Mouse (Mus musculus) testis, adult 2 months (tissue): ENCODE data around the gene Ube2n.

Experiments
- CTCF ChIP-seq: fragments of 200-500 bp; IDR thresholded peaks from 2 replicates; pipeline ENCODE4 v1.5.1; 2012; ENCODE audit warnings: low read depth, mild to moderate bottlenecking, inconsistent platforms, low read length, moderate library complexity; ENCODE audit not compliant: control insufficient read depth, insufficient read depth, insufficient replicate concordance
- POLR2A ChIP-seq: fragments of 200-500 bp; IDR thresholded peaks from 2 replicates; pipeline ENCODE4 v1.6.1; 2012; ENCODE audit warnings: low read depth, mild to moderate bottlenecking, inconsistent platforms, low read length, moderate library complexity; ENCODE audit not compliant: control insufficient read depth

- TF ChIP-seq POLR2A = no peak
- TF ChIP-seq CTCF = no peak
Observed at GRCm38 (mm10) chr10:95555866-95556265, 40.9 kb downstream of the Ube2n start.
